Mouse (Mus musculus) liver, embryonic 16.5 days (tissue): ENCODE results near the gene Slc8a2. TPM values are rescaled to one million over a fixed set of nuclear protein-coding genes. Genes with fewer than 3 reads are reported as not detected.

ENCODE experiments used
- ATAC-seq: fragments of 200-750 bp; cut with Nextera tagmentation; 2 replicates; pipeline ENCODE4 v1.8.0; 2017; ENCODE audit warnings: low read depth, mild to moderate bottlenecking, moderate number of reproducible peaks, moderate library complexity
- H3K27ac ChIP-seq: fragments of 300-500 bp; sonication (generic); 2 replicates; pipeline ENCODE4 v1.5.1; 2014; ENCODE audit warnings: mild to moderate bottlenecking, low read length
- H3K27me3 ChIP-seq: fragments of 300-500 bp; sonication (generic); 2 replicates; pipeline ENCODE4 v1.6.1; 2014; ENCODE audit warnings: low read depth, low read length, mixed read lengths; ENCODE audit not compliant: control insufficient read depth, insufficient read depth
- H3K36me3 ChIP-seq: fragments of 300-500 bp; sonication (generic); 2 replicates; pipeline ENCODE4 v1.6.1; 2014; ENCODE audit warnings: mild to moderate bottlenecking; ENCODE audit not compliant: control insufficient read depth, insufficient read depth
- H3K4me1 ChIP-seq: fragments of 300-500 bp; sonication (generic); 2 replicates; pipeline ENCODE4 v1.6.1; 2014; ENCODE audit warnings: low read depth, low read length, mixed read lengths; ENCODE audit not compliant: control insufficient read depth
- H3K4me2 ChIP-seq: fragments of 300-500 bp; sonication (generic); 2 replicates; pipeline ENCODE4 v1.6.1; 2014; ENCODE audit warnings: low read depth, low read length, mixed read lengths
- H3K4me3 ChIP-seq: fragments of 300-500 bp; sonication (generic); 2 replicates; pipeline ENCODE4 v1.5.1; 2014; ENCODE audit warnings: low read depth, mild to moderate bottlenecking, low read length
- H3K9ac ChIP-seq: fragments of 300-500 bp; sonication (generic); 2 replicates; pipeline ENCODE4 v1.6.1; 2014; ENCODE audit warnings: low read depth, low read length
- H3K9me3 ChIP-seq: fragments of 300-500 bp; sonication (generic); replicated peaks from 2 replicates; pipeline ENCODE4 v1.6.1; 2016; ENCODE audit warnings: low read length; ENCODE audit not compliant: control insufficient read depth
- WGBS: fragments of 180-500 bp; shearing (Covaris S2); extraction: QIAGEN DNeasy Blood & Tissue Kit; methylation state at CpG from one replicate; pipeline ENCODE4 v1.1.7; 2014; ENCODE audit not compliant: insufficient replicate concordance; 5-methylcytosine and 5-hydroxymethylcytosine counted together
- polyA plus RNA-seq: library from polyadenylated mRNA; unstranded; fragments of >200 nt; fragmentation: Nextera tagmentation; extraction: Ambion mirVana; gene quantifications from 2 replicates; pipeline ENCODE4 v1.2.1, GENCODE M21; 2015

The Slc8a2 gene
- polyA plus RNA-seq, 1 experiment from 2014 or later, result 0.02 TPM

DNA sequence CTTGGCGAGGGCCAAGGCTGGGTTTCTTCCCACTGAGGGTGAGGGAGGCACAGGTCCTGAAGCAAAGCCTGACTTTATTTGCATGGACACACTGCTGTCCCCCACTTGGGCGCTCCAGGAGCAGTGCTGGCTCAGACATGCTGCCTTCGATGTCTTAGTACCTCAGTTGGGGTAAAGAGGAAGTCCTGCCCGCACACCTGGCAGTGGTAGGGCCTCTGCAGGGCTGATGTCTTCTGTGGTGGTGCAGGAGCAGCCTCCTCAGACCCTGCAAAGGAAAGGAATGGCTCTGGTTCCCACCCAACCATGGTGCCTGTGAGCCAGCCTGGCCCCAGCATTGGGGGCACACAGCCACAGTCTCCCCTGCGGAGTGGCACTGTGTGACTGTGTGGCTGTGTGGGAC is 67.5 kb downstream of the Slc8a2 start:
- H3K4me2 ChIP-seq, result no peak overlapping the region
- H3K4me3 ChIP-seq, result no peak overlapping the region
- WGBS, result 64% methylated on average over 5 of the region's 5 CpGs
- no peaks in the 10 kb centered on the region for H3K4me1 ChIP-seq
- H3K27ac ChIP-seq, result no peak overlapping the region
- H3K9ac ChIP-seq, result no peak overlapping the region
- no peak for ATAC-seq
- no peaks in the 10 kb centered on the region for H3K27me3 ChIP-seq
- peaks cover 4% of the 10 kb centered on the region for H3K36me3 ChIP-seq
- no peaks in the 10 kb centered on the region for H3K9me3 ChIP-seq

DNA sequence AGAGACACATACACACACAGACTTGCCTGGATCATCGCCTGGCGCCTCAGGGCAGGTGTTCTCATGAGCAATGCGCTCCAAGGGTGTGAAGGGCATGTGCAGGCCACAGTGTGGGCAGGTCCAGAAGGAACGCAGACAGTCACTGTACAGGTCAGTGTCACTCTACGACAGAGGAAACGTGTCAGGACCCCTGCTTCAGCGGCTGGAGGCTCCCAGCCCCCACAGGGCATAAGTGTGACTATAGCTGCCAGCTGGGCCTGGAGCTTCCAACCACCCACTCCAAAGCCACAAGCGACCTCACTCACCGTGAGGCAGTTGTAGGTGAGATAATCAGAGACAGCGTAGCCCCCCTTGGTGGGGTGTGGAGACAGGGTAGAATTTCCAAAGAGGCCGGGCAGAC is 68.9 kb downstream of the Slc8a2 start:
- WGBS, result 76% methylated on average over 11 of the region's 11 CpGs
- no peaks in the 10 kb centered on the region for H3K9me3 ChIP-seq
- ATAC-seq, result no peak
- no peak overlapping the region for H3K9ac ChIP-seq
- no peak overlapping the region for H3K27ac ChIP-seq
- peaks cover 4% of the 10 kb centered on the region for H3K36me3 ChIP-seq
- H3K27me3 ChIP-seq, result no peaks in the 10 kb centered on the region
- H3K4me1 ChIP-seq, result no peaks in the 10 kb centered on the region
- H3K4me2 ChIP-seq, result no peak overlapping the region
- H3K4me3 ChIP-seq, result no peak overlapping the region

DNA sequence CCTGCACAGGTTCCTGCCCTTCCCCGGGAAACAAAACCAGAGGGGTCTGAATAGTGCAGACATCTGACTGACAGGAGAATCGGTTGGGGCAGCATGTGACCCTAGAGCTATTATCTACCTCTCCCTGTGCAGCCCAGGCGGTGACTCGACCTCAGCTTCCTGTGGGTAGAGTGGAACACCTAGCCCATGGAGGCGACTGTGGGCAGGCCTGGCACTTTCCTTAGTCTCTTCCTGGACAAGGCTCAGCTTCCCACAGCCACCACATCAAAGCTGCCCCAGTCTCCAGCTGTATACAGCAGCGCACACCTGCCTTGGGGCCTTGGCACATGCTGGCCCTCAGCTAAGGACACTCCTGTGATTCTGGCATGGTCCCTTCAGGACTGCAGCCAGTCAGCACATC is 71.5 kb downstream of the Slc8a2 start:
- ATAC-seq, result no peak
- H3K9ac ChIP-seq, result no peak overlapping the region
- H3K4me1 ChIP-seq, result no peaks in the 10 kb centered on the region
- peaks cover 4% of the 10 kb centered on the region for H3K36me3 ChIP-seq
- H3K4me3 ChIP-seq, result no peak overlapping the region
- 23% methylated on average over 6 of the region's 6 CpGs for WGBS
- no peak overlapping the region for H3K4me2 ChIP-seq
- H3K9me3 ChIP-seq, result no peaks in the 10 kb centered on the region
- H3K27me3 ChIP-seq, result no peaks in the 10 kb centered on the region
- H3K27ac ChIP-seq, result no peak overlapping the region

DNA sequence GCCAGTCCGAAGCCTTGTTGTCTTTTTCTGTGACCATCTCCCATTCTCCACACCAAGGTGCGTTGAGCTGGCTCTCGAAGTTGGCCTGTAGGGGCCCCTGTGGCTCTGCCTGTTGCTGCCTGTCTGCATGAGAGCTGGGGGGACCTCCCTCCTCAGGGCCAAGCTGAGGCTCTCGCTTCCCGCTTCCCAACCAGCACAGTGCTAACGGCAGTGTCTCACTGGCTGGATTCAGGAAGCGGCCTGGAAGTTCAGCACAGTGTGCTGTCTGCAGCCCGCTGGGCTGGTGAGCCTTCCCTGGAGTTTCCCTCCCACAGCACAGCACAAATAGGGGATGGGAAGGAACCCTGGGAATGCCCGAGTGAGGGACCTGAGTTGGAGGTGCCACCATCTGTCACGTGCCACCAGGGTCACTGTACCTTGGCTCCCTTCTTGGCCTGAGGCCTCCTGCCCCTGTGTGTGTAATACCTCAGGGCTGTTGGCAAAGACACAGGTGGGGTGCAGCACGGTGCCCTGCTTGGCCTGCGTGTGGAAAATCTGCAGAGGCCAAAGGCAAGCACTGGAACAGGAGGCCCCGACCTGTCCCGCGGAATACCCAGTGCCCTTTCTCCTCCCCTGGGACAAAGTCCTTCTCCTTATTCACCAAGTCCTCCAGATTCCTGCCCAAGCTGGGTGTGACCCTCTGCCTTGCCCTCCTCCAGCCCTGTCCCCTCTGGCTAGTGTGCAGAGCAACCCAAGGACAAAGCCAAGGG is 73.3 kb downstream of the Slc8a2 start:
- Histone ChIP-seq H3K27ac (no peak overlapping the region), H3K9ac (no peak overlapping the region), H3K4me1 (no peaks in the 10 kb centered on the region), H3K27me3 (no peaks in the 10 kb centered on the region), H3K4me3 (no peak overlapping the region), H3K36me3 (peaks cover 4% of the 10 kb centered on the region), H3K9me3 (no peaks in the 10 kb centered on the region), H3K4me2 (no peak overlapping the region)
- ATAC-seq, result no peak
- 78% methylated on average over 15 of the region's 15 CpGs for WGBS

DNA sequence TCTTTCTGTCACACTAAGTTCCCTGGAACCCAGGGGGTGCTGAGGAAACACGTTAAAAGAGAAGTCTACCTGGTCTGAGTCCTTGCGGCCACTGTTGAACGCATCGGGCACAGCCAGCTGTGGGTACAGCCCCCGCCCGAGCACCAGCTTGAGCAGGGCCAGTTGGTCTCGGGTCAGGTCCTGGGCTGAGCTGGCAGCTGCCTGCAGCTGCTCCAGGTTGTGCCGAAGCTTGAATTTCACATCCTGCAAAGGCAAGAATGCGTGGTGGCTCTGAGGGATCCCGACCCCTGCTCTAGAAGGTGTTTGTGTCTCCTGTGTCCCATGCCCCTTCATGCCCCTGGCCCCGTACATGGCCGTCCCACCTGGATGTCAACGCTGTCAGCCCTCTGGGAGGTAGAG is 73.9 kb downstream of the Slc8a2 start:
- H3K27ac ChIP-seq, result no peak overlapping the region
- H3K27me3 ChIP-seq, result no peaks in the 10 kb centered on the region
- H3K4me1 ChIP-seq, result no peaks in the 10 kb centered on the region
- no peak overlapping the region for H3K4me3 ChIP-seq
- WGBS, result 77% methylated on average over 13 of the region's 13 CpGs
- H3K9ac ChIP-seq, result no peak overlapping the region
- no peak for ATAC-seq
- H3K4me2 ChIP-seq, result no peak overlapping the region
- H3K9me3 ChIP-seq, result no peaks in the 10 kb centered on the region
- H3K36me3 ChIP-seq, result peaks cover 2% of the 10 kb centered on the region

DNA sequence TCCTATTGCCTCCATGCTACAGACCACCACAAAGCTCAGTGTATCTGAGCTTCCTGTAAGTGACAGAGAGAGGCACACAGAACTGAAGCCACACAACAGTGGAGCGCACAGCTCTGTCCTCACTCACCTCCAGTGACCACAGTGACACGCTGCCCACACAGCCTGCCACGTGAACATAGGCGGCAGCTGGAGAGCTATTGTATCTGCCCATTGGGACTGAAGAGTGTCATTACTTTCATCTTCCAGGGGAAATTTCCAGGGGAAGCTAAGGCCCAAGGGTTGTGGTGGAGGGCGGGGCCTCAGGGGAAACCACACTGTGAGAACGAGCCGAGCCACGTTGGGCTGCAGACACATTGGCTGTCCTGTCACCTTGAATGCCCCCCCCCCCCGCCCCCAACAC is 75.2 kb downstream of the Slc8a2 start:
- ATAC-seq, result no peak
- Histone ChIP-seq H3K9ac (no peak overlapping the region), H3K27ac (no peak overlapping the region), H3K27me3 (no peaks in the 10 kb centered on the region), H3K4me1 (no peaks in the 10 kb centered on the region), H3K4me2 (no peak overlapping the region), H3K4me3 (no peak overlapping the region), H3K36me3 (no peaks in the 10 kb centered on the region; the same call in 1 of the 2 replicates), H3K9me3 (no peaks in the 10 kb centered on the region)
- 62% methylated on average over 8 of the region's 9 CpGs for WGBS

DNA sequence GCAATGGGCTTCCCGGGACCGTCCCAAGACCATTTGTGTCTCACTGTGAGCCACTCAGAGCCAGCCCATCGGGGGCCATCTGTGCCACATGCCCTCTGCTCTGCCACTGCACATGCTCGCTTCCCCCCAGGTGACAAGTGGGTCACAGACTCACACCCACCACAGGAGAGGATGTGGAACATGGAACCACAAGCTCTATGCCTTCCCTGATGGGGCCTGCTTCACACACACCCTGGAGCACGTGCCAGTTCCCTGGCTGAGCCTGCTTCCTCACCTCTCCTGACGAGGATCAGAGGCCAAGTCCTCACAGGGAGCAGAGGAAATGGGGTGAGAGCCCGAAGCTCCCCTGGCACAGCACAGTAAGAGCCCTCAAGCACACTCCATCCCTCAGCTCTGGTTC is 77.5 kb downstream of the Slc8a2 start:
- no peak for ATAC-seq
- Histone ChIP-seq H3K27ac (no peak overlapping the region), H3K9ac (no peak overlapping the region), H3K9me3 (no peaks in the 10 kb centered on the region), H3K4me3 (no peak overlapping the region), H3K27me3 (no peaks in the 10 kb centered on the region), H3K4me2 (no peak overlapping the region), H3K4me1 (no peaks in the 10 kb centered on the region), H3K36me3 (no peaks in the 10 kb centered on the region; the same call in 1 of the 2 replicates)
- WGBS, result 72% methylated on average over 7 of the region's 7 CpGs

DNA sequence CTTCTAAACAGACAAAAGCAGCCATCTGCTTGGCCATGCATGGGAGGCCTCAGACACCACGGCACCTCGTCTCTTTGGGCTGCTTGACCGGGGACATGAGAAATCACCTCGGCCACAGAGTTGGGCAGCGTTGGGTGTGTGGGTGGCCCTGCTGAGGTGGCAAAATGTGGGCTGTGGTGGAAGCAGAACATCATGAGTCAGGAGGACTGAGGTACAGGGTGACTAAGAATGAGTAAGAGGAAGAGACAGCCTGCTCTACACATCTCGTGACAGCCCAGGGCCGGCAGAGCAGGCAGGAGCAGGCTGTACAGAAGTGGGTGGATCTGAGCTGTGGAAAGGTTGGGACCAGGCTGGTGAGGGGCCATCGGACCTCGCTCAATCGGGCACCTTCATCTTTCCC is 77.9 kb downstream of the Slc8a2 start:
- no peaks in the 10 kb centered on the region for H3K27me3 ChIP-seq
- no peak overlapping the region for H3K9ac ChIP-seq
- no peaks in the 10 kb centered on the region for H3K9me3 ChIP-seq
- 74% methylated on average over 9 of the region's 10 CpGs for WGBS
- no peak overlapping the region for H3K4me2 ChIP-seq
- no peaks in the 10 kb centered on the region for H3K4me1 ChIP-seq
- peak; percentile 35 for ATAC-seq
- H3K36me3 ChIP-seq, result no peaks in the 10 kb centered on the region; the same call in 1 of the 2 replicates
- H3K4me3 ChIP-seq, result no peak overlapping the region
- H3K27ac ChIP-seq, result no peak overlapping the region

DNA sequence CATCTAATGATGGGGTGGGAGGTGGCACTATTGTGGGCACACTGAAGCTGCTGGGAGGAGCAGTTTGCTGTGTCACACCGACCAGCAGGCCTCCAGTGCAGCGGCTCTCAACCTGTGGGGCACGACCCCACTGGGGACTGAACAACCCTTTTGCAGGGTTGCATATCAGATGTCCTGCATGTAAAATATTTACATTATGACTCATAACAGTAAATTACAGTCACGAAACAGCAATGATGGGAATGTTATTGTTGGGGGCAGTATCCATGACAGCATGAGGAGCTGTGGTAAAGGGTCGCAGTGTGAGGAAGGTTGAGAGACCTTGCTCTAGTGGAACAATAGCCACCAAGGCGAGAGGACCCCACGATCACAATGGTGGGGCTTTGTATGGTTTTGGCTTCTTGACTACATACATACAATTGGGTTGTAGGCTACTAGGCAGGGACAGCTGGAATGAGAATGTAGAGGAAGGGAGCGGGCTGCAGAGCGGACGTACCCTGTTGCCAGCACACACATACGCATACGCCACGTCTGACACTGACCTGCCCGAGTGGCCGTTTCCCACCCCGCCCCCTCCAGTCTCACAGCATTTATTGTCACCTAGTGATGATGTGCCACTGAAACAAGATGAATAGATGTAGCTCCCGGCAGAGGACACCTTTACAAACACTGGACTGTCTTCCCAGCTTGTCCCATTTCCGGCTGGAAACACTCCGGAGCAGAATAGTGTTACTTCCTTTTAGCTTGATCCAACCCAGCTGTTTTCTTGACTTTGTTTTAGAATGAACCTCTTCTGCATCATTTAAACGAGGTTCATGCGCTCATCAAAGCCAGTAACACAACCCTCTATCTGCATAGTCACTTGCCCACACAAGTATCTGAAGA is 79.4 kb downstream of the Slc8a2 start:
- Histone ChIP-seq H3K27me3 (no peaks in the 10 kb centered on the region), H3K36me3 (no peaks in the 10 kb centered on the region), H3K4me3 (no peak overlapping the region), H3K9ac (no peak overlapping the region), H3K9me3 (no peaks in the 10 kb centered on the region), H3K27ac (no peak overlapping the region), H3K4me1 (no peaks in the 10 kb centered on the region), H3K4me2 (no peak overlapping the region)
- no peak for ATAC-seq
- 77% methylated on average over 21 of the region's 21 CpGs for WGBS
